Mouse (Mus musculus) kidney, adult 18-20 months (tissue): ENCODE measurements around the gene Gm14180.
"Not testable (repeated sequence)": the region's sequence is repeated elsewhere in the genome, so short reads cannot be mapped to it uniquely, and the experiment has no call there.

Experiments
- DNase-seq: peaks from one replicate; pipeline ENCODE4 v3.0.0; 2021

Gm14180 gene

GRCm38 (mm10) chr11:99734190-99734589 is at the start of gene Gm14180:
Gene Gm14180, minus strand, starts transcription at chr11:99734290.
- DNase-seq: no peak

GRCm38 (mm10) chr11:99780604-99781003 is 46.5 kb upstream of the Gm14180 start, which contains the start of gene Krtap4-8:
Gene Krtap4-8, minus strand, starts transcription at chr11:99780704.
- no peak for DNase-seq

GRCm38 (mm10) chr11:99778401-99778800 is 44.3 kb upstream of the Gm14180 start:
- peak; percentile 4 for DNase-seq

- DNase-seq: not testable (repeated sequence)
Observed at GRCm38 (mm10) chr11:99772813-99773212, 38.7 kb upstream of the Gm14180 start, which contains the start of gene Gm11595. Gene Gm11595, minus strand, starts transcription at chr11:99772913.

GRCm38 (mm10) chr11:99768410-99768809 is 34.3 kb upstream of the Gm14180 start:
- DNase-seq: no peak

GRCm38 (mm10) chr11:99758877-99759276 is 24.8 kb upstream of the Gm14180 start:
- DNase-seq: no peak

- no peak for DNase-seq
Observed at GRCm38 (mm10) chr11:99743985-99744384, 9.9 kb upstream of the Gm14180 start.

- no peak for DNase-seq
Observed at GRCm38 (mm10) chr11:99724061-99724460, 10.0 kb downstream of the Gm14180 start.

- no peak for DNase-seq
Observed at GRCm38 (mm10) chr11:99718759-99719158, 15.3 kb downstream of the Gm14180 start.

GRCm38 (mm10) chr11:99690463-99690862 is 43.6 kb downstream of the Gm14180 start, which contains the start of gene Gm14190:
Gene Gm14190, minus strand, starts transcription at chr11:99690740.
- no peak for DNase-seq

GRCm38 (mm10) chr11:99685235-99685634 is 48.9 kb downstream of the Gm14180 start:
- DNase-seq: not testable (repeated sequence)
